Mouse (Mus musculus) lung, embryonic 14.5 days (tissue): ENCODE measurements at regions not wholly inside any gene's neighbourhood (a gene's known extent, or its start where the extent isn't known, plus 50 kb on each side); places are given as distances from the start of the nearest gene placed in this dataset.

ENCODE experiments used
- ATAC-seq: fragments of 200-750 bp; cut with Nextera tagmentation; 2 replicates; pipeline ENCODE4 v1.8.0; 2017; ENCODE audit warnings: mild to moderate bottlenecking, moderate TSS enrichment, moderate library complexity; ENCODE audit not compliant: insufficient read depth
- DNase-seq: peaks from one replicate; pipeline ENCODE4 v3.0.0-alpha.2; 2015
- H3K27ac ChIP-seq: fragments of 300-500 bp; sonication (generic); 2 replicates; pipeline ENCODE4 v1.5.1; 2014; ENCODE audit warnings: low read depth, mild to moderate bottlenecking, moderate library complexity
- H3K27me3 ChIP-seq: fragments of 300-500 bp; sonication (generic); 2 replicates; pipeline ENCODE4 v1.6.1; 2014; ENCODE audit warnings: low read length, control low read depth; ENCODE audit not compliant: insufficient read depth
- H3K36me3 ChIP-seq: fragments of 300-500 bp; sonication (generic); 2 replicates; pipeline ENCODE4 v1.6.1; 2014; ENCODE audit warnings: control low read depth; ENCODE audit not compliant: insufficient read depth
- H3K4me1 ChIP-seq: fragments of 300-500 bp; sonication (generic); 2 replicates; pipeline ENCODE4 v1.6.1; 2014; ENCODE audit warnings: antibody characterized with exemption, control low read depth; ENCODE audit not compliant: insufficient read depth
- H3K4me2 ChIP-seq: fragments of 300-500 bp; sonication (generic); 2 replicates; pipeline ENCODE4 v1.6.1; 2014; ENCODE audit warnings: mild to moderate bottlenecking
- H3K4me3 ChIP-seq: fragments of 300-500 bp; sonication (generic); 2 replicates; pipeline ENCODE4 v1.5.1; 2014; ENCODE audit warnings: low read depth, low read length
- H3K9ac ChIP-seq: fragments of 300-500 bp; sonication (generic); 2 replicates; pipeline ENCODE4 v1.6.1; 2014
- H3K9me3 ChIP-seq: fragments of 300-500 bp; sonication (generic); 2 replicates; pipeline ENCODE4 v1.6.1; 2016; ENCODE audit warnings: low read depth, low read length, control low read depth
- CTCF ChIP-seq: IDR thresholded peaks from 2 replicates; pipeline ENCODE4 v1.5.1; 2016; ENCODE audit warnings: antibody characterized with exemption, low read depth
- WGBS: fragments of 180-500 bp; shearing (Covaris S2); extraction: QIAGEN DNeasy Blood & Tissue Kit; methylation state at CpG from one replicate; pipeline ENCODE4 v1.1.7; 2014; 5-methylcytosine and 5-hydroxymethylcytosine counted together

GRCm38 (mm10) chr14:102014976-102015603, 285.3 kb downstream of the Lmo7 start:
- Histone ChIP-seq H3K4me3 (no peak overlapping the region), H3K4me2 (no peak overlapping the region), H3K4me1 (no peaks in the 10 kb centered on the region), H3K9ac (no peak overlapping the region), H3K9me3 (no peaks in the 10 kb centered on the region), H3K27ac (no peak overlapping the region), H3K27me3 (no peaks in the 10 kb centered on the region), H3K36me3 (no peaks in the 10 kb centered on the region)
- 79% methylated on average over 13 of the region's 13 CpGs for WGBS
- TF ChIP-seq CTCF, result no peak
- DNase-seq (no peak), ATAC-seq (no peak)

DNA sequence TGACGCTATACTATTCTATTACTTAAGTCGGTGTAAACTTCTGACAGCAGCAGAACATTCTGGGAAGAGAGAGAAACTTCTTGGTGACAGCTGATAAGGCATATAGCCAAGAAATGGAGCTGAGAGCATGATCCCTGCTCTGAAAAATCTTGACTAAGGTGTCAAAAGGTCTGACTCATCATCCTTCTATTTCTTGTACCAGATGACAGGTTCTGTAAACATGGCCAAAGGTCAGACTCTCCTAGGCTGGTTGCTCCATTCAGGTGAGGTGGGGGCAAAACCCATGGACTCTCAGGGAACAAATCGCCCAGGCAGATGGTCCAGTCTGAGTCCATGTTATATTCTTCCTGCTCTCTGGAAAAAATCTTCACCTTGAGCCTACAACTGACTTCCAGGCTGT, 283.5 kb downstream of the Lmo7 start:
- Histone ChIP-seq H3K9ac (no peak overlapping the region), H3K4me3 (no peak overlapping the region), H3K4me1 (no peaks in the 10 kb centered on the region), H3K36me3 (no peaks in the 10 kb centered on the region), H3K9me3 (no peaks in the 10 kb centered on the region), H3K27me3 (no peaks in the 10 kb centered on the region), H3K27ac (no peak overlapping the region), H3K4me2 (no peak overlapping the region)
- ATAC-seq (no peak), DNase-seq (no peak)
- 41% methylated on average over 3 of the region's 3 CpGs for WGBS
- TF ChIP-seq CTCF, result no peak

- H3K4me3 ChIP-seq, result no peak overlapping the region
- no peak overlapping the region for H3K27ac ChIP-seq
- H3K36me3 ChIP-seq, result no peaks in the 10 kb centered on the region
- WGBS, result 48% methylated on average over 4 of the region's 4 CpGs
- H3K9me3 ChIP-seq, result no peaks in the 10 kb centered on the region
- no peak for DNase-seq
- H3K4me2 ChIP-seq, result no peak overlapping the region
- no peaks in the 10 kb centered on the region for H3K4me1 ChIP-seq
- H3K27me3 ChIP-seq, result no peaks in the 10 kb centered on the region
- no peak for ATAC-seq
- H3K9ac ChIP-seq, result no peak overlapping the region
- TF ChIP-seq CTCF, result no peak
Measured at GRCm38 (mm10) chr14:101997535-101997934, 267.8 kb downstream of the Lmo7 start.

DNA sequence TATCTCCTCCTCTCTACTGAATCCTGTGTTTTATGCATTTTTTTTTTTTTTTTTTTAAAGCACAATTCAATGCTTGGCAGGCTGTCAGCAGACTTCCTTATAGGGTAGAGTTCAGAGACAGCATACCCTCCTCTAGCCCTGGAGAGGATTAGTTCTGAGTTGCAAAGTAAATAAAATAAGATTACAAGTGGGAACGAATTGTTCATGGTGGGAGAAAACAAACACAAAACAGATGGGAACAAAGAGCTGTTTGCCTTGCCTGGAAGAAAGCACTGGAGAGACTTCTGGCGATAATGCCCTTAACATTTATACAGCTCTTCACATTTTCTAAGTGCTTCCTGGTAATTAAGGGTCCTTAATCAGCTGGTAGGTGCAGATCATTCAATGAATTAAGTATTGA, 254.6 kb downstream of the Lmo7 start:
- TF ChIP-seq CTCF, result no peak
- WGBS, result 6% methylated on average over 2 of the region's 2 CpGs
- ATAC-seq (peak; percentile 96), DNase-seq (peak; percentile 85)
- peak overlapping the region; percentile 50; the same call in 1 of the 2 replicates for H3K27ac ChIP-seq
- no peak overlapping the region for H3K4me2 ChIP-seq
- no peak overlapping the region for H3K9ac ChIP-seq
- H3K4me1 ChIP-seq, result no peaks in the 10 kb centered on the region
- H3K4me3 ChIP-seq, result no peak overlapping the region
- no peaks in the 10 kb centered on the region for H3K27me3 ChIP-seq
- H3K36me3 ChIP-seq, result no peaks in the 10 kb centered on the region
- H3K9me3 ChIP-seq, result no peaks in the 10 kb centered on the region
